Mouse (Mus musculus) heart, postnatal 0 days (tissue): ENCODE results near the gene Dmrtc1b. TPM values are rescaled to one million over a fixed set of nuclear protein-coding genes. Genes with fewer than 3 reads are reported as not detected.
"Not testable (repeated sequence)": the region's sequence is repeated elsewhere in the genome, so short reads cannot be mapped to it uniquely, and the experiment has no call there.

Experiments
- ATAC-seq: fragments of 200-750 bp; cut with Nextera tagmentation; 2 replicates; pipeline ENCODE4 v1.8.0; 2017; ENCODE audit warnings: low read depth, moderate number of reproducible peaks, moderate library complexity; ENCODE audit not compliant: insufficient read depth
- DNase-seq: peaks from one replicate; pipeline ENCODE4 v3.0.0-alpha.2; 2016; ENCODE audit warnings: low spot score
- H3K27ac ChIP-seq: fragments of 300-500 bp; sonication (generic); 2 replicates; pipeline ENCODE4 v1.5.1; 2014; ENCODE audit warnings: low read depth, mild to moderate bottlenecking
- H3K27me3 ChIP-seq: fragments of 300-500 bp; sonication (generic); 2 replicates; pipeline ENCODE4 v1.6.1; 2014; ENCODE audit warnings: low read length, mixed read lengths; ENCODE audit not compliant: control insufficient read depth, insufficient read depth
- H3K36me3 ChIP-seq: fragments of 300-500 bp; sonication (generic); replicated peaks from 2 replicates; pipeline ENCODE4 v1.6.1; 2014; ENCODE audit warnings: low read length, mixed read lengths; ENCODE audit not compliant: control insufficient read depth, insufficient read depth
- H3K4me1 ChIP-seq: fragments of 300-500 bp; sonication (generic); 2 replicates; pipeline ENCODE4 v1.6.1; 2014; ENCODE audit warnings: antibody characterized with exemption; ENCODE audit not compliant: control insufficient read depth, insufficient read depth
- H3K4me2 ChIP-seq: fragments of 300-500 bp; sonication (generic); 2 replicates; pipeline ENCODE4 v1.6.1; 2014; ENCODE audit warnings: low read depth, mild to moderate bottlenecking, low read length, moderate library complexity
- H3K4me3 ChIP-seq: fragments of 300-500 bp; sonication (generic); 2 replicates; pipeline ENCODE4 v1.5.1; 2014; ENCODE audit warnings: low read depth, low read length
- H3K9ac ChIP-seq: fragments of 300-500 bp; sonication (generic); replicated peaks from 2 replicates; pipeline ENCODE4 v1.6.1; 2014; ENCODE audit warnings: low read depth, low read length, mixed read lengths
- H3K9me3 ChIP-seq: fragments of 300-500 bp; sonication (generic); replicated peaks from 2 replicates; pipeline ENCODE4 v1.6.1; 2016; ENCODE audit warnings: low read length; ENCODE audit not compliant: control insufficient read depth
- CTCF ChIP-seq: IDR thresholded peaks from 2 replicates; pipeline ENCODE4 v1.5.1; 2016; ENCODE audit warnings: antibody characterized with exemption, control low read depth, low read depth
- EP300 ChIP-seq: IDR thresholded peaks from 2 replicates; pipeline ENCODE4 v1.6.1; 2016; ENCODE audit warnings: antibody characterized with exemption, low read depth
- WGBS: fragments of 180-500 bp; shearing (Covaris S2); extraction: QIAGEN DNeasy Blood & Tissue Kit; methylation state at CpG from one replicate; pipeline ENCODE4 v1.1.7; 2014; 5-methylcytosine and 5-hydroxymethylcytosine counted together
- polyA plus RNA-seq: library from polyadenylated mRNA; unstranded; fragments of >200 nt; fragmentation: Nextera tagmentation; extraction: Ambion mirVana; gene quantifications from 2 replicates; pipeline ENCODE4 v1.2.1, GENCODE M21; 2015
- total RNA-seq: library from RNA; depleted of rRNA; stranded (reverse); fragments of >200 nt; gene quantifications from 2 replicates; pipeline ENCODE4 v1.2.3, GENCODE M21; 2014; ENCODE audit warnings: low replicate concordance; rRNA removed

The Dmrtc1b gene
- not detected in 2 replicates for total RNA-seq
- polyA plus RNA-seq, result not detected in 2 replicates

GRCm38 (mm10) chrX:102707535-102707934 is at the start of gene Dmrtc1b, which contains the start of gene Gm9112:
Dmrtc1b (plus strand) TSS chrX:102707865.
Gm9112 (minus strand) TSS chrX:102707635.
- WGBS, result 74% methylated on average over 7 of the region's 10 CpGs
- not testable (repeated sequence) for ATAC-seq, H3K27me3 ChIP-seq

GRCm38 (mm10) chrX:102660712-102661111 is 47.0 kb upstream of the Dmrtc1b start:
- H3K4me1 ChIP-seq, result no peaks in the 10 kb centered on the region
- ATAC-seq (no peak), DNase-seq (peak; percentile 6)
- H3K9me3 ChIP-seq, result no peaks in the 10 kb centered on the region
- H3K9ac ChIP-seq, result no peak overlapping the region
- TF ChIP-seq EP300 (no peak), CTCF (peak; percentile 44)
- no peak overlapping the region for H3K4me3 ChIP-seq
- no peak overlapping the region for H3K4me2 ChIP-seq
- 14% methylated on average over 3 of the region's 3 CpGs for WGBS
- no peaks in the 10 kb centered on the region for H3K27me3 ChIP-seq
- H3K36me3 ChIP-seq, result no peaks in the 10 kb centered on the region
- no peak overlapping the region for H3K27ac ChIP-seq

More at GRCm38 (mm10) chrX:102707535-102707934, at the start of gene Dmrtc1b, which contains the start of gene Gm9112:
- not testable (repeated sequence) for H3K27ac ChIP-seq, H3K9ac ChIP-seq, H3K4me2 ChIP-seq, H3K4me3 ChIP-seq, H3K36me3 ChIP-seq, H3K9me3 ChIP-seq, H3K4me1 ChIP-seq, DNase-seq

DNA sequence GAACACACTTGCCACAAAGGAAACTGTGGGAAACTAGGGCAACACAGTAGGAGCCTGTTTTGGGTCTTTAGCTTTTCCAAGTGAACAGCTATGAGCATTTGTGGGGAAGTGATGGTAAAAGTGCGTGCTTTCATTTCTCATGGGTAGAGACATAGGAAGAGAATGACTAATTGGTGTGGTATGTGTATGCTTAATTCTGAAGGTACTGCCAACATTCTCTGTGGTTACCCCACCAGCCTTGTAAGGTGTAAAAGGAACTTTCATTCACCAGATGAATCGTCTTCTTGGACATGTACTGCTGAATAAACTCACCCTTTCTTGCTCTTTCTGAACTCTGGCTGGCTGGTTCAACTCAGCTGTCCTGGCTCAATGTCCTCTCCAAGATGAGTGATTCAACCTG is 41.0 kb upstream of the Dmrtc1b start:
- Histone ChIP-seq H3K27ac (no peak overlapping the region), H3K27me3 (no peaks in the 10 kb centered on the region), H3K9me3 (no peaks in the 10 kb centered on the region), H3K4me1 (no peaks in the 10 kb centered on the region), H3K9ac (no peak overlapping the region), H3K36me3 (no peaks in the 10 kb centered on the region), H3K4me2 (no peak overlapping the region), H3K4me3 (no peak overlapping the region)
- DNase-seq, result no peak
- 69% methylated on average over 2 of the region's 2 CpGs for WGBS
- ATAC-seq, result no peak
- TF ChIP-seq CTCF (no peak), EP300 (no peak)

GRCm38 (mm10) chrX:102684706-102685105 is 23.0 kb upstream of the Dmrtc1b start:
- not testable (repeated sequence) for H3K4me1 ChIP-seq, H3K4me2 ChIP-seq, H3K4me3 ChIP-seq, H3K9me3 ChIP-seq, H3K27ac ChIP-seq, ATAC-seq, H3K9ac ChIP-seq, H3K36me3 ChIP-seq, H3K27me3 ChIP-seq, DNase-seq
- WGBS, result 52% methylated on average over 3 of the region's 3 CpGs

DNA sequence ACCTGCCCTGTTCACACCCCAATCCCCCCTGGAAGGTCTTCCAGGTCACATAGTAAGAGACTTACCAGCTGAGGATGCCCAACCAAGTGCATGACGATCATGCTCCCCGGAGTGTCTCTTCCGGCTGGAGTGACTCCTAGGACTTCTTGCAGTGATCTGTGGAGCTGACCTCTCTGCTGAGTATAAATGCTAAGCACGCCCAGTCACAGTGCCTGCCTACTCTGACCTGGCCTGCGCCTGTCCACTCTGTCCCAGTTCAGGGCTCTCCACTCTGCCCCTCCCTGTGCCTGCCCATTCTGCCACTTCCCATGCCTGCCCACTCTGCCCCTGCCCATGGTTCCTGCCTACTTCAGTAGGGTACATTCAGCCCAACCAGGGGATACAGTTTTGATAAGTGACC is 20.8 kb upstream of the Dmrtc1b start, which contains the start of gene Gm3880:
TSS of gene Gm3880 (minus strand) at position 101 of the 400 bp plus-strand sequence.
- not testable (repeated sequence) for H3K27ac ChIP-seq, H3K27me3 ChIP-seq, H3K36me3 ChIP-seq, H3K9ac ChIP-seq, H3K4me2 ChIP-seq, H3K9me3 ChIP-seq, ATAC-seq, H3K4me1 ChIP-seq, DNase-seq, H3K4me3 ChIP-seq
- 88% methylated on average over 5 of the region's 5 CpGs for WGBS

DNA sequence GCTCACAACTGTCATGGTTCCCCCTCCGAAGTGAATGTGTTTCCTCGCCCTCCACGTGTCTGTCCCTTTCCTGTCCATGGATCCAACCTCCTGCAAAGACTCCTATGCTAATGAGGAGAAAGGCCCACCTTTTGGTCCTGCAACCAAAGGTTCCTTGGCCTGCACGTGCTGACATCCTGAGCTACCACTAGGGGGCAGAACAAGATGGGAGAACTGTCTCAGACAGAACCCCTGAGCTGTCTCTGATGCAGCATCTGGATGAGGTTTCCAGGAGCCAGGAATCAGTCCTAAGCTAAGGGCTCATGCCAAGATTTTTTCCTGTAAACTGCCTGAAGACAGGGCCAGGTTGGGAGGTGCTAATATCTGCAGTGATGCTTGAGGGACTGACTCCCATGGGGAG is 18.4 kb upstream of the Dmrtc1b start:
- not testable (repeated sequence) for H3K4me3 ChIP-seq, H3K4me2 ChIP-seq, H3K36me3 ChIP-seq, H3K27me3 ChIP-seq, DNase-seq, H3K4me1 ChIP-seq, H3K27ac ChIP-seq, H3K9me3 ChIP-seq, ATAC-seq, H3K9ac ChIP-seq
- peak; percentile 62 for TF ChIP-seq CTCF
- whole genome bisulfite sequencing, result 26% methylated on average over 4 of the region's 4 CpGs

DNA sequence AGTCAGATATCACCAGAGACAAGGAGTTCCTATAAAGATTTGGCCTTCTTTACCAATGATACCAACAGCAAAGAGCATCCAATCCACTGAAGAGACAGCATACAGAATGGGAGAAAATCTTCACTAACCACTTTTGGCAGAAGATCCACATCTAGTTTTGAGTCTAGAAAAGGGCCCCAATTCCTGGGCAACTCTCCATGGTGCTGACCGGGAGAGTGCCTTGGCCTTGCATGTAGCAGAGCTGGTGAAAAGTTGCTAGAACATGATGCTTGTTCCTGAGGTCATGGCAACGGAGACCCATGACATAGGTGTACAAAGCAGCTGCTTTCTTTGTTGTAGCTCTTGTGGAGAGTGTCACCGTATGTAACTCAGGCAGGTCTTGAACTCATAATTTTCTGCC is 7.0 kb upstream of the Dmrtc1b start:
- 55% methylated on average over 3 of the region's 3 CpGs for WGBS
- H3K9me3 ChIP-seq, H3K27me3 ChIP-seq, H3K4me3 ChIP-seq, H3K27ac ChIP-seq, H3K4me1 ChIP-seq, H3K36me3 ChIP-seq, ATAC-seq, H3K9ac ChIP-seq, H3K4me2 ChIP-seq, DNase-seq: not testable (repeated sequence)

DNA sequence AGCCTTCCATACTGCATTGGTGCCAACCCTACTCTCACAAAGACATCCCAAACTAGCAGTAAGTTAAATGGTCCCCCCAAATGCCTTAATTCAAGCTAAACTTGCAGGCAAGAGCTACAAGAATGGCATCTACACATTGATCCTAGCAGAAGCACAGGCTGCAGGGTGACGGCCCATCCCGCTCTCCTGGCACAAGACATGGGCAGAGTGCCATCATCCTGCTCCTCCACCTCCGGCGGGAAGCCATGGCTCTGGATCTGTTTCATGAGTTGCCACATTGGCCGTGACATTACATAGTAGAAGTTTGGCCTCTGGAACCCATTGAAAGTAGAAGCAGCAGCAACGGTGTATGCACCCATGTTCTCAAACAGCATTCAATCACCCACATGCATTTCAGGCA is 16.6 kb downstream of the Dmrtc1b start:
- not testable (repeated sequence) for DNase-seq, H3K36me3 ChIP-seq, H3K27me3 ChIP-seq

More for the DNA sequence above, 16.6 kb downstream of the Dmrtc1b start:
- H3K9me3 ChIP-seq, H3K4me2 ChIP-seq, H3K4me3 ChIP-seq, ATAC-seq, H3K4me1 ChIP-seq, H3K27ac ChIP-seq, H3K9ac ChIP-seq: not testable (repeated sequence)
- 86% methylated on average over 6 of the region's 6 CpGs for WGBS
